Mouse (Mus musculus) layer of hippocampus, postnatal 25 days (tissue): ENCODE measurements around the gene Parg. TPM values are rescaled to one million over a fixed set of nuclear protein-coding genes. Genes with fewer than 3 reads are reported as not detected.
A peak's percentile ranks its signal among the peaks of the same experiment; 100 is the strongest.

ENCODE experiments used
- DNase-seq, 2 experiments: peaks; one replicate each; pipeline ENCODE4 v3.0.0; 2022; ENCODE audit warnings: mixed read lengths in 2 of 2, low spot score in 1 of 2; ENCODE audit errors: extremely low spot score in 1 of 2
- total RNA-seq, 2 experiments: library from RNA; stranded (reverse); gene quantifications; 2 replicates each; pipeline ENCODE4 v1.2.3; 2021

Gene Parg
- total RNA-seq = 10 to 100 TPM; 51.4 to 51.9 TPM

DNA sequence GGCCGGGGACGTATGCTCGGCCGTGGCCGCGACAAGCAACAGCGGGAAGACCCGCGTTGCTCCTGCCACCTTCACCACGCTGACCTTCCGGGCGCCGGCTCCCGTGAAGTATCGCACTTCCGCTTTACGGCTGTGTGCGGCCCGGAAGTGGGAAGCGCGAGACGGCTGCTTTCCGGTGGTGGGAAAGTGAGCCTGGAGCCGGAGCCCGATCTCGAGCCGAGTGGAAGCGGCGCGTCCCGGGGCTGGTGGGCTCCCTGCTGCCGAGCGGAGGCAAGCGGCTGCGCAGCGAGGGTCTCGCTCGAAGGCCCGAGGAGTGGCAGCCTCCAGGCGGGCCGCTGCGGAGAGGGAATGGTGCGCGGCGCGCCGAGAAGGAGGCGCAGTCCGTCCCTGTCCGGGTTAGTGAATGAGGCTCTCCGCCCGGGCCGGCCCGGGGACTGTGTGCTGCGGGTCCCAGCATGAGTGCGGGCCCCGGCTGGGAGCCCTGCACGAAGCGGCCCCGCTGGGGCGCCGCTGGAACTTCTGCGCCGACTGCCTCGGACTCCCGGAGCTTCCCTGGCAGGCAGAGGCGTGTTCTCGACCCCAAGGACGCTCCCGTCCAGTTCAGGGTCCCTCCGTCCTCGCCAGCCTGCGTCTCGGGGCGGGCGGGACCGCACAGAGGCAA, at the start of gene Parg, which contains the start of gene Timm23:
Gene Parg, plus strand, starts transcription at position 159 of the 661 bp plus-strand sequence.
Gene Timm23, minus strand, starts transcription at position 108 of the 661 bp plus-strand sequence.
- DNase-seq = peak; percentile 79 to 81

- DNase-seq = no peak
These were observed 49.3 kb upstream of the Parg start for GRCm38 (mm10) chr14:32152243-32152965.

DNA sequence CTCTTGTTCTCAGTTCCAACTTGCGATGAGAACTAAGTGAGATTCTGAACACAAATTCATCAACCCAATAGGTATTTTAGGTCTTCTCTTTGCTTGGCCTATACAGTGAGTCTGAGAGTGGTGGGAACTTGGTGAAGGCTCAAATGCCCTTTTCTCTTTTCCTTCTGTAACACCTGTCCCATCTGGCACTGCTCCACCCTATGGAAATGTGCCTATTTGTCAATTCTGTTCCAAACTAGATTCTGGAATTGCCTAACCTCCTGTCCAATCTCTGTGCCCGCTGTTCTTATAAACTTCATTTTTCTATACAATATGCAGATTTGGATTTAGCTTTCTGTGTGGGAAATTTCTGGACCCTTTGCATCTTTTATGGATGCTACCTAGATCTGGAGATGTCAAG, 48.6 kb upstream of the Parg start:
- DNase-seq = no peak

GRCm38 (mm10) chr14:32154758-32155157, 47.0 kb upstream of the Parg start:
- no peak for DNase-seq

DNA sequence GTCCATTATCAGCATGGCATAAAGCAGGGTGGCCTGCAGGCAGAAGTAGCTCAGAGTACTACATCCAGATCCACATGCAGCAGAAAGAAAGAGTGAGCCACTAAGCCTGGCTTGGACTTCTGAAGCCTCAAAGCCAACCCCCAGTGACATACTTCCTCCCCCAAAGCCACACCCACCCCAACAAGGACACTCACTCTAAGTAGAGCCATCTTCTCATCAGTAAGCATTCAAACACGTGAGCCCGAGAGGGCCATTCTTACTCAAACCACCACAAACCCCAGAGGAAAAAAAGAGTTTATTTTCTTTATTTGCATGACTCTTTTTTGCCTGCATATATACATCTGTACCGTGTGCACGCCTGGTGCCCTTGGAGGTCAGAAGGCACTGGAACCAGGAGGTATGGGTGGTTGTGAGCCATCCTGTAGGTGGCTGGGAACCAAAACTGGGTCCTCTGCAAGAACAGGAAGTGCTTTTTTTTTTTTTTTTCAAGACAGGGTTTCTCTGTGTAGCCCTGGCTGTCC, 42.5 kb upstream of the Parg start:
- no peak for DNase-seq

DNA sequence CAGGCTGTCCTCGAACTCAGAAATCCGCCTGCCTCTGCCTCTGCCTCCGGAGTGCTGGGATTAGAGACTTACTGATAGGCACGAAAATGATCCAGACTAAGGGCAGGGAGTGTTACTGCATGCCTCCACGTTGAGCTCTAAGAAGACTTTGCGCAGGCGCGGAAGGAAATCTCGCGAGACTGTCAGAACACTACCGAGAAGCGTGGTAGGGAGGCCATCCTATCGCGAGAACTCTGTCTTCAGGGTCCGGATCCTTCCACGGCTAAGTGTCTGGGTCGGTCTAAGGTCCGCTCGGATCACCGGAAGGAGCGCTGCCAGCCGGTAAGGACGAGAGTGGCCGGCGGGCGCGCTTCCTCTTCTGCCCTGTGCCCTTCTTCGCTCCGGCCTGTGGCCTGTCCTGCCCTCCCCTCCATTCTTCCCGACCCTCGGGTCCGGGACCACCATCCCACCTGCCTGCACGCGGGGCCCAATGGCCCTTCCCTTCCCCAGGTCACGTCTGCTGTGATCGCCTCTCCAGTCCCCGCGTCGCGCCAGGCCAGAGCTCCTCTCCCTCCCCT, 42.0 kb upstream of the Parg start, which contains the start of gene Ncoa4:
Gene Ncoa4, plus strand, starts transcription at position 176 of the 557 bp plus-strand sequence.
- peak; percentile 87 to 98 for DNase-seq

GRCm38 (mm10) chr14:32160563-32160962, 41.2 kb upstream of the Parg start:
- no peak for DNase-seq

DNA sequence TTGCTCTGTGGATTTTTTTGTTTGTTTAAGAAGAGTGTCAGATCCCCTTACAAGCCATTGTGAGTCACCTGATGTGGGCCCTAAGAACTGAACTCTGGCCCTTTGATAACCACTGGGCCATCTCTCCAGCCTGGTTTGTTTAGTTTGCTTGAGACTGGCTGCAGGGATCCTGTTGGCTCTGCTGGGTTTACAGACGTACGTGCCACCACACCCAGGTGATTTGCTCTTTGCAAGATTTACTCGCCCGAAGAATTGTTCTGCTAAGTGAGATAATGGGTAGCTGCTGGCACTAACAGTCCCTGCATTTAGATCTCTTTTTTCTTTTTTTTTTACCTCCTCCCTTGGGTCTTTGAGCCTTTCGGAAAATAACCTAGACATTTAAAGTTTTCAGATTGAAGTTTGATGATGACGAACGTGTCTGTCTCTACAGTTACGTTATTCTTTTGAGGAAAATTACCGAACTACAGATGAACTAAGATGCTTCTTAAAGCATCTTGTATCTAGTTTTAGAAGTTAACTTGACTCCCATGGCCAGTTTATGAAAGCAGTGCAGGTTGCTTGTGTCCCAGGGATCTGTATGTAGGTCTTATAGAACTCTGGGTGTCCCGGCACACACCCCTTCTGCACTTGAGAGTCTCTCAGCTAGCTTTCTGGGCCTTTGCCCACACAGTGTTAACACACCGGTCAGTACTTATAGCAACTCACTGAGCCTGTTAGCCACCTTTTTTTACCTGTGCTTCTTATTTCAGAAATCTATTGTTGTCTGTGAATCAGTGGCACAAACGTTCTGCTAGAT, 40.5 kb upstream of the Parg start:
- DNase-seq = no peak

- DNase-seq = no peak
These were observed 39.5 kb upstream of the Parg start for GRCm38 (mm10) chr14:32162231-32162630.

DNA sequence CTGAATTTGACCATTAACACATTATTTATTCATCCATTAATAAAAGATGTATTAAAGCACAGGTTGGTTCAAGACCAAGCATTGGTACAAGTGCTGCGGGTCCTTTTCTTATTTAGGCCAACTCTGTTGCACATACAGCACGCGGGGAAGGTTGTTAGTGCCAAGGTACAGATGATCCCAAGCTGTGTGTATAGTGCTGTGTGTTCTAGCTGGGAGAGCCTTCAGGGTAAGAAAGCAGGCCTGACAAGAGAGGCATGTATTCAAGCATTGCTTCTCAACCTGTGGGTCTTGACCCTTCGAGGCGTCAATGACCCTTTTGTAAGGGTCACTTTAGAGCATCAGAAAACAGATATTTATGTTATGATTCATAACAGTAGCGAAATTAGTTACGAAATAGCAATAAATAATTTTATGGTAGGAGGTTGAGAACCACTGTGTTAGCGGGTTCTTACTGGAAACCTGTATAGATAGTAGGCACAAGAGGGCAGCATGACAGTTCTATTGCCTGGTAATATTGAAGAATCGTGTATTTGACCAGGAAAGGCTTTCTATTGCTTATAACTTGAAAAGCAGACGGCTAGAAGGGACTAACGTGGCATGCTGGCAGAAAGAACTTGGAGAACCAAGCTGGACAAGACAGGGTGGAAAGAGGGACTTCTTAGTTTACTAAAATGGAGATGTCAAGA, 38.4 kb upstream of the Parg start:
- DNase-seq = no peak

- DNase-seq = no peak
These were observed 37.3 kb upstream of the Parg start for GRCm38 (mm10) chr14:32164173-32165051.

GRCm38 (mm10) chr14:32165278-32166061, 36.3 kb upstream of the Parg start:
- DNase-seq = peak; percentile 29 to 42

DNA sequence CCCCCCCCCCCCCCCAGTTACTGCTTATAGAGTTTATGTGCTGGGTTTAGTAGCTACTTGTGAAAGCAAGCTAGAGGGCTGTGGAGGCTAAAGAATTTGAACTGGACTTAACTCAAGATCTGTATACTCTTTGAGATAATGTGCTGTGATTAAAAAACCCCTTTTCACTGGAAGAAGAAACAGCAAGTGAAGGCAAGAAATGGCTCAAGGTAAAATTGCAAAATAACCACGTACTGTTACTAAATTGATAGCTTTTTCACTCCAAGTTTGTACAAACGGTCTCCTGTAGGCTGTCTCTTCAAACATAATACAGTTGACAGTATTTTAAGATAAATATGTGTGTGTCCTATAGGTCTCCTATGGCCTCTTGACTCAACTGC, 35.7 kb upstream of the Parg start:
- DNase-seq = no peak

DNA sequence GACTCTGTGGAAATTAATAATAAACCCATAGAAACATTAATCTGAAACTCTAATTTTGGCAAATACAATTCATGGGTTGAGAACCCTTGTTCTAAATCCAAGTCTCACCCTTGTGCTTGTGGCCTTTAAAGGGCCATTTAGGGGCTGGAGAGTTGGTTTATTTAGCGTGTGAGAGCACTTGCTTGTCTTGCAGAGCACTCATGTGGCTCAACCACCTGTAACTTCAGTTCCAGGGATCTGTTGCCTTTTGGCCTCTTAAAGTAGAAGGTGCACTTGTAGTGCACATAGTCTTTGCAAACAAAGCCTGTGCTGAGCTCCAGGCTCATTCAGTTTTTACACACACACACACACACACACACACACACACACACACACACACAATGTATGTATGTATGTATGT, 34.9 kb upstream of the Parg start:
- DNase-seq = no peak

- DNase-seq = no peak
These were observed 34.4 kb upstream of the Parg start for GRCm38 (mm10) chr14:32167326-32167725.

DNA sequence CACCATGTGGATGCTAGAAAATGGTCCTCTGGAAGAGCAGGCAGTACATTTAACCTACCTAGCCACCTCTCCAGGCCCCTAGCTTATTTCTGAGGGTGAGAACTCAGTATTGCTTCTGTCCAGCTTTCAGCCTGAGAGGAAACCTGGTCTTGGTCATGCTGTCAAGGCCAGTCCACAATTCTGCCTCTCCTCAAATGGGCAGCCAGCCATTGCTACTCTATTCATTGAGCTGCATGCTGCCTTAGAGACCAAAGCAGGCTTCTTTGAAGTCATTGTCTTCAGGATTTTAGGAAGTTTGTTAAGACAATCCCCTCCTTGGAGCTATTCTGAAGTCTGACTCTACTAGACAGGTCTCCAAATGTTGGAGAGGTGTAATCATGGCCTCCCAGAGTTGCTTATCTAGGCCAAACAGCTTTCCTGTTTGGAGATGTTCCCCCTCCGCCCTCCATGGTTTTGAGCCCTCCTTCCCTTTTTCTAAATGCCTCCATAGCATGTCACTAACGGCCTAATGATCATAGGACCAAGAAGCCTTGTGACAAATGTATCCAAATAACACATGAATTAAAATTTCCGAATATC, 33.0 kb upstream of the Parg start:
- no peak for DNase-seq

- DNase-seq = no peak
These were observed 31.6 kb upstream of the Parg start for GRCm38 (mm10) chr14:32170137-32170536.

DNA sequence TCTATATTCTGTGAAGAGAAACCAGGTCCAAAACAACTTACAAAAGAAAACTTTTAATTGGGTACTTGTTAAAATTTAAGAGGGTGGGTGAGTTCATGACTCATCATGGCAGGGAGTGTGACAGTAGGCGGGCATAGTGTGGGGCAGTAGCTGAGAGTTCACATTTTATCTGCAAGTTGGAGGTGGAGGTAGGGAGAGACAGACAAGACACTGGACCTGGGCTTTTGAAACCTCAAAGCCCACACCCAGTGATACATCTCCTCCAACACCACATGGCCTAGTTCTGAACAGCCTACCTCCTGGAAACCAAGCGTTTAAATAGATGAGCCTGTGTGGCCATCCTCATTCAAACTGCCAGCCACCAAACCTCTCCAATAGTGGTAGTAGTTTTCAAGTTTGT, 26.4 kb upstream of the Parg start:
- DNase-seq = no peak
